Comparison of ENCODE assay signal across 8 mouse cellular contexts in genomic region chr11:68485206-68485942, GRCm38 (mm10). TPM values are rescaled to one million over a fixed set of nuclear protein-coding genes. Genes with fewer than 3 reads are reported as not detected.
DNase-seq lines count a peak whose midpoint lies in the region; ATAC-seq and TF ChIP-seq lines count a peak whose summit lies in the region.

No protein-coding gene starts in this region.

- no peak overlapping the region for H3K4me2 ChIP-seq in forebrain, embryonic 14.5 days (ENCODE audit: low read length)
- H3K4me2 ChIP-seq in forebrain, embryonic 12.5 days: no peak overlapping the region
- no peak overlapping the region for H3K4me2 ChIP-seq in intestine, embryonic 15.5 days (replicated peaks)
- no peak overlapping the region for H3K4me2 ChIP-seq in lung, postnatal 0 days (replicated peaks; ENCODE audit: low read depth, low read length)

- no peak overlapping the region for H3K4me3 ChIP-seq in forebrain, embryonic 14.5 days (ENCODE audit: low read depth, low read length)
- no peak overlapping the region for H3K4me3 ChIP-seq in forebrain, embryonic 12.5 days (replicated peaks)
- no peak overlapping the region for H3K4me3 ChIP-seq in testis, adult 2 months (ENCODE audit: control insufficient read depth, low read depth, low read length)
- no peak overlapping the region for H3K4me3 ChIP-seq in intestine, embryonic 15.5 days (replicated peaks)
- no peak overlapping the region for H3K4me3 ChIP-seq in lung, postnatal 0 days (ENCODE audit: low read depth, low read length)

- peak; percentile 43; the same call in 1 of the 2 replicates for TF ChIP-seq CTCF in testis, adult 2 months (IDR thresholded peaks at IDR 0.05; ENCODE audit: control insufficient read depth, insufficient read depth, insufficient replicate concordance, low read depth, low read length)
- peak; percentile 91 for TF ChIP-seq CTCF in lung, postnatal 0 days (IDR thresholded peaks at IDR 0.05)

- 36% methylated on average over 8 of the region's 8 CpGs for WGBS in forebrain, embryonic 14.5 days
- 36% methylated on average over 8 of the region's 8 CpGs for WGBS in forebrain, embryonic 12.5 days
- WGBS in intestine, embryonic 15.5 days: 37% methylated on average over 8 of the region's 8 CpGs
- WGBS in lung, postnatal 0 days: 34% methylated on average over 8 of the region's 8 CpGs

- no peak overlapping the region for H3K27ac ChIP-seq in forebrain, embryonic 14.5 days (ENCODE audit: low read depth, low read length)
- no peak overlapping the region for H3K27ac ChIP-seq in forebrain, embryonic 12.5 days
- no peak overlapping the region for H3K27ac ChIP-seq in testis, adult 2 months (ENCODE audit: control insufficient read depth, insufficient read depth, low read depth, low read length)
- H3K27ac ChIP-seq in intestine, embryonic 15.5 days: no peak overlapping the region
- no peak overlapping the region for H3K27ac ChIP-seq in lung, postnatal 0 days (ENCODE audit: low read length)

- ATAC-seq in forebrain, embryonic 14.5 days: peak; percentile 40; the same call in 1 of the 2 replicates
- no peak for ATAC-seq in forebrain, embryonic 12.5 days (ENCODE audit: low FRiP score)
- peak; percentile 56 for ATAC-seq in intestine, embryonic 15.5 days
- ATAC-seq in lung, postnatal 0 days: peak; percentile 29; the same call in 1 of the 2 replicates

- no peaks in the 10 kb centered on the region for H3K36me3 ChIP-seq in forebrain, embryonic 14.5 days (ENCODE audit: control insufficient read depth, insufficient read depth, low read length)
- no peaks in the 10 kb centered on the region for H3K36me3 ChIP-seq in forebrain, embryonic 12.5 days (replicated peaks)
- no peaks in the 10 kb centered on the region for H3K36me3 ChIP-seq in testis, adult 2 months (ENCODE audit: control insufficient read depth, insufficient read depth, low read length)
- no peaks in the 10 kb centered on the region for H3K36me3 ChIP-seq in intestine, embryonic 15.5 days
- H3K36me3 ChIP-seq in lung, postnatal 0 days (ENCODE audit: insufficient read depth, low read length): no peaks in the 10 kb centered on the region

- H3K9ac ChIP-seq in forebrain, embryonic 14.5 days (ENCODE audit: low read length): no peak overlapping the region
- H3K9ac ChIP-seq in forebrain, embryonic 12.5 days: no peak overlapping the region
- H3K9ac ChIP-seq in intestine, embryonic 15.5 days: no peak overlapping the region
- no peak overlapping the region for H3K9ac ChIP-seq in lung, postnatal 0 days (replicated peaks; ENCODE audit: low read depth)

- H3K9me3 ChIP-seq in forebrain, embryonic 14.5 days (replicated peaks; ENCODE audit: control insufficient read depth, low read length): no peaks in the 10 kb centered on the region
- H3K9me3 ChIP-seq in forebrain, embryonic 12.5 days: no peaks in the 10 kb centered on the region
- H3K9me3 ChIP-seq in intestine, embryonic 15.5 days: no peaks in the 10 kb centered on the region
- no peaks in the 10 kb centered on the region for H3K9me3 ChIP-seq in lung, postnatal 0 days (ENCODE audit: low read length)

- H3K4me1 ChIP-seq in forebrain, embryonic 14.5 days (ENCODE audit: control insufficient read depth, insufficient read depth, low read length): no peaks in the 10 kb centered on the region
- H3K4me1 ChIP-seq in forebrain, embryonic 12.5 days: no peaks in the 10 kb centered on the region
- no peaks in the 10 kb centered on the region for H3K4me1 ChIP-seq in testis, adult 2 months (ENCODE audit: control insufficient read depth, insufficient read depth, low read length)
- no peaks in the 10 kb centered on the region for H3K4me1 ChIP-seq in intestine, embryonic 15.5 days (replicated peaks)
- H3K4me1 ChIP-seq in lung, postnatal 0 days (ENCODE audit: insufficient read depth, low read depth, low read length): no peaks in the 10 kb centered on the region

- no peak for TF ChIP-seq POLR2A in testis, adult 2 months (IDR thresholded peaks at IDR 0.05; ENCODE audit: control insufficient read depth, low read depth, low read length)

- peak; percentile 89 for DNase-seq in forebrain, embryonic 14.5 days (ENCODE audit: low spot score)
- DNase-seq in testis, postnatal 10 days (ENCODE audit: low spot score): no peak
- peak; percentile 83 for DNase-seq in embryo, embryonic 10.5 days (ENCODE audit: low spot score)
- peak; percentile 90 for DNase-seq in lung, postnatal 0 days (ENCODE audit: low spot score)
- DNase-seq in telencephalon, adult 2 months (ENCODE audit: low read depth, low spot score): peak; percentile 58

- H3K27me3 ChIP-seq in forebrain, embryonic 14.5 days (replicated peaks; ENCODE audit: control insufficient read depth, insufficient read depth, low read length): no peaks in the 10 kb centered on the region
- no peaks in the 10 kb centered on the region for H3K27me3 ChIP-seq in forebrain, embryonic 12.5 days
- no peaks in the 10 kb centered on the region for H3K27me3 ChIP-seq in testis, adult 2 months (ENCODE audit: control insufficient read depth, insufficient read depth, low read length)
- H3K27me3 ChIP-seq in intestine, embryonic 15.5 days (replicated peaks): no peaks in the 10 kb centered on the region
- H3K27me3 ChIP-seq in lung, postnatal 0 days (replicated peaks; ENCODE audit: insufficient read depth, low read length): no peaks in the 10 kb centered on the region

- no peak for TF ChIP-seq EP300 in lung, postnatal 0 days (IDR thresholded peaks at IDR 0.05)

RNA-seq across cellular contexts. Expression of gene Pik3r6, which starts 17.4 kb away (rescaled TPM):
- 1.3 and 1.4 TPM in 2 replicates for polyA plus RNA-seq in forebrain, embryonic 14.5 days (2014; fragmentation: Nextera tagmentation; extraction: Ambion mirVana)
- polyA plus RNA-seq in forebrain, embryonic 12.5 days (2016; fragmentation: Nextera tagmentation; extraction: Ambion mirVana): 1.1 and 1.6 TPM in 2 replicates
- 5.4 and 5.8 TPM in 2 replicates for polyA plus RNA-seq in testis, adult 2 months (2012; rRNA removed)
- polyA plus RNA-seq in intestine, embryonic 15.5 days (2015; fragmentation: Nextera tagmentation; extraction: Ambion mirVana): 2.1 and 2.4 TPM in 2 replicates
- 6.2 and 6.8 TPM in 2 replicates for polyA plus RNA-seq in lung, postnatal 0 days (2015; fragmentation: Nextera tagmentation; extraction: Ambion mirVana)

RNA-seq across cellular contexts. Expression of gene Pik3r5, which starts 53.5 kb away (rescaled TPM):
- 0.11 and 0.20 TPM in 2 replicates for polyA plus RNA-seq in forebrain, embryonic 14.5 days (2014; fragmentation: Nextera tagmentation; extraction: Ambion mirVana)
- 0.24 and 0.29 TPM in 2 replicates for polyA plus RNA-seq in forebrain, embryonic 12.5 days (2016; fragmentation: Nextera tagmentation; extraction: Ambion mirVana)
- polyA plus RNA-seq in testis, adult 2 months (2012; rRNA removed): 0.69 and 0.77 TPM in 2 replicates
- polyA plus RNA-seq in intestine, embryonic 15.5 days (2015; fragmentation: Nextera tagmentation; extraction: Ambion mirVana): 0.49 and 0.56 TPM in 2 replicates
- 1.1 and 1.2 TPM in 2 replicates for polyA plus RNA-seq in lung, postnatal 0 days (2015; fragmentation: Nextera tagmentation; extraction: Ambion mirVana)
